Mouse (Mus musculus) neural tube, embryonic 13.5 days (tissue): ENCODE measurements at regions not wholly inside any gene's neighbourhood (a gene's known extent, or its start where the extent isn't known, plus 50 kb on each side); places are given as distances from the start of the nearest gene placed in this dataset.
A peak's percentile ranks its signal among the peaks of the same experiment; 100 is the strongest.

Source experiments
- ATAC-seq: fragments of 200-750 bp; cut with Nextera tagmentation; 2 replicates; pipeline ENCODE4 v1.8.0; 2017; ENCODE audit warnings: low read depth, mild to moderate bottlenecking, moderate TSS enrichment, moderate library complexity
- H3K27ac ChIP-seq: fragments of 300-500 bp; sonication (generic); replicated peaks from 2 replicates; pipeline ENCODE4 v1.5.1; 2015; ENCODE audit warnings: moderate library complexity, mild to moderate bottlenecking, inconsistent platforms
- H3K27me3 ChIP-seq: fragments of 300-500 bp; sonication (generic); 2 replicates; pipeline ENCODE4 v1.6.1; 2015; ENCODE audit warnings: mild to moderate bottlenecking, inconsistent platforms
- H3K36me3 ChIP-seq: fragments of 300-500 bp; sonication (generic); 2 replicates; pipeline ENCODE4 v1.6.1; 2015; ENCODE audit warnings: mild to moderate bottlenecking, inconsistent platforms
- H3K4me1 ChIP-seq: fragments of 300-500 bp; sonication (generic); replicated peaks from 2 replicates; pipeline ENCODE4 v1.6.1; 2015; ENCODE audit warnings: inconsistent platforms
- H3K4me2 ChIP-seq: fragments of 300-500 bp; sonication (generic); 2 replicates; pipeline ENCODE4 v1.6.1; 2015; ENCODE audit warnings: inconsistent platforms, mild to moderate bottlenecking, moderate library complexity
- H3K4me3 ChIP-seq: fragments of 300-500 bp; sonication (generic); 2 replicates; pipeline ENCODE4 v1.5.1; 2015; ENCODE audit warnings: mild to moderate bottlenecking, inconsistent platforms
- H3K9ac ChIP-seq: fragments of 300-500 bp; sonication (generic); 2 replicates; pipeline ENCODE4 v1.6.1; 2015; ENCODE audit warnings: moderate library complexity, mild to moderate bottlenecking, inconsistent platforms
- H3K9me3 ChIP-seq: fragments of 300-500 bp; sonication (generic); 2 replicates; pipeline ENCODE4 v1.6.1; 2016; ENCODE audit warnings: inconsistent platforms
- WGBS: fragments of 180-500 bp; shearing (Covaris S2); methylation state at CpG from one replicate; pipeline ENCODE4 v1.1.7; 2015; 5-methylcytosine and 5-hydroxymethylcytosine counted together

DNA sequence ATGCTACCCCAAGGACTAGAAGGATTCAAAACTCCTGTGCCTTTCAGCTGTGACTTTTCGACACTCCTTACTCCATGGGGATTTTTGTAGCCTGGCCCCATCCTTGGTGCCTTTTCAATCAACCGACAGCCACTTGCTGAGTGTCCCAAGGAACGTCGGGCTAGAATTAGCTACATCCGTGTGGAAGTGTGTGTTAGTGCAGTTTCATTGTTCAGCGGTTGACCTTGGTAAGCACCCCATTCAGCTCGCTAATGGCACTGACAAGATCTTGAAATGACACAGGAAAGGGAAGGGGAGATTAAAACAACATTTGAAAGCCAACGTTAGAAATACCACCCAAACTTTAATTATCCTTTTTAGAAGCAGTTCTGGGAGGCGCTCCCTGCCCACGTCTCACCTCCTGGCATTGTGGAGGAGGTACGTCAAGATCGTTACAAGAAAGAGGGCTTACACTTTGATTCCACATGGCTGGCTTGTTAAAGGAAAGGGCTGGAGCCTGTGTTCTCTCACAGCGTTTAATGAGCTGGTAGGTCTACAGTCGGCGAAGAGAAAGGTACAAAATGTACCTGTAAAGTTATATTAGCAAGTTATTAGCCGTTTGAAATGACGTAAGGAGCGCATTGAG lies 536.4 kb downstream of the Fam19a2 start:
- Histone ChIP-seq H3K4me3 (no peak overlapping the region), H3K27ac (no peak overlapping the region), H3K9me3 (no peaks in the 10 kb centered on the region), H3K4me2 (0 out of 2 replicates have a peak overlapping the region, but pooled peaks have one; percentile 11), H3K36me3 (no peaks in the 10 kb centered on the region), H3K27me3 (no peaks in the 10 kb centered on the region), H3K9ac (no peak overlapping the region), H3K4me1 (0 out of 2 replicates have a peak, but pooled peaks cover 5% of the 10 kb centered on the region)
- no peak for ATAC-seq
- WGBS, result 56% methylated on average over 18 of the region's 18 CpGs

DNA sequence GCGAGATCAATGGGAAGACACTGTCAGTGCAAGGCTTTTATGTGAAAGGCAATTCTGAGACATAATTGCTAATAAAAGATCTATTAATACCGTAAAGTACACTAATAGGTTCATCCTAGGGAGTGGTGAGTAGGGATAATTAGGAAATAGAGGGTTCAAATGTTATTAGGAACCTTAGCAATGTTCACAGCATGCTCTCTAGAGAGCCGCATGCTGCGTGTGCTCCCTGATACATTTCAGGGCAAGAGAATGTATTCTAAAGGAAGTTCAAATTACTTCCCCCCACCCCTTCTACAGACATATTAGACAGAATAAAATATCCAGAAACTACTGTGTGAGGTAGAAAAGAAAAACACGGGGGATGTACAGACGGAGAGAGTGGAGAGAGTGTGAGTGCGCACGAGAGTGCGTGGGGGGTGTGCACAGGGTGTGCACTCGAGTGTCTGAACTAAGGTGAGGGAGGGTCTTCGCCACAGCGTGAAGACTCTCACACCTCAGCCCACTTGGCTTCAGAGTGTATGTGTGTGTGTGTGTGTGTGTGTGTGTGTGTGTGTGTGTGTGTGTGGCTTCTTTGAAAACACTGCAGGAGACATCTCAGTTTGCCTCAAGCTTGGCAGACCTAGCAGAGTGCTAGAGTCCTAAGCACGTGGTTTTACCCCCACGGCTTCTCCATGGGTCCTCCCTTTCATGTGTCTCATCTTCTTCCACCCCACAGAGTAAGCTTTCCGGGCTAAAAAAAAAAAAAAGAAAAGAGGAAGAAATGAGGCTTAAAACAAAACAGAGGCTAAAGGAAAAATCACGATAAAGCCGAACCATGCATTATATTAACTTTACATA lies 537.1 kb downstream of the Fam19a2 start:
- no peak for ATAC-seq
- Histone ChIP-seq H3K36me3 (no peaks in the 10 kb centered on the region), H3K9ac (no peak overlapping the region), H3K27me3 (no peaks in the 10 kb centered on the region), H3K4me2 (0 out of 2 replicates have a peak overlapping the region, but pooled peaks have one; percentile 11), H3K4me1 (0 out of 2 replicates have a peak, but pooled peaks cover 5% of the 10 kb centered on the region), H3K9me3 (no peaks in the 10 kb centered on the region), H3K4me3 (no peak overlapping the region), H3K27ac (no peak overlapping the region)
- WGBS, result 73% methylated on average over 17 of the region's 17 CpGs

DNA sequence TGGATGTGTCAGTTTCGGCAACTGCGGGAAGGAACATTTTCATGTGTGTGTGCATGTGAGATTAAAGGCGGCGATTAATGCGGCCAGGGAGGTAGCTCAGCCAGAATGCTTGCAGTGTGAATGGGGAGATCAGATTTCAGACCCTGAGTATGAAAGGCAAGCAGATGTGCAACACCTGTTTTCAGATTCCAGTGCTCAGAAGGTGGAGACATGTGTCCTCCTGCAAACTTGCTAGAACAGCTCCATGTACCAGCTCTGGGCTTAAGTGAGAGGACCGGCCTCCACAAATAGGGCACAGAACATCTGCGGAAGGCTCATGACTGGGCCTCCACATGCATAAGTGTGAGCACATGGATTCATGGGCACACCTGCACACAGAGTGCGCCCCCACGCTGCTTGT lies 547.1 kb downstream of the Fam19a2 start:
- H3K36me3 ChIP-seq, result no peaks in the 10 kb centered on the region
- 81% methylated on average over 9 of the region's 9 CpGs for WGBS
- H3K27me3 ChIP-seq, result no peaks in the 10 kb centered on the region
- H3K4me2 ChIP-seq, result no peak overlapping the region
- no peak overlapping the region for H3K9ac ChIP-seq
- no peaks in the 10 kb centered on the region for H3K4me1 ChIP-seq
- H3K4me3 ChIP-seq, result no peak overlapping the region
- H3K27ac ChIP-seq, result no peak overlapping the region
- ATAC-seq, result no peak
- no peaks in the 10 kb centered on the region for H3K9me3 ChIP-seq

DNA sequence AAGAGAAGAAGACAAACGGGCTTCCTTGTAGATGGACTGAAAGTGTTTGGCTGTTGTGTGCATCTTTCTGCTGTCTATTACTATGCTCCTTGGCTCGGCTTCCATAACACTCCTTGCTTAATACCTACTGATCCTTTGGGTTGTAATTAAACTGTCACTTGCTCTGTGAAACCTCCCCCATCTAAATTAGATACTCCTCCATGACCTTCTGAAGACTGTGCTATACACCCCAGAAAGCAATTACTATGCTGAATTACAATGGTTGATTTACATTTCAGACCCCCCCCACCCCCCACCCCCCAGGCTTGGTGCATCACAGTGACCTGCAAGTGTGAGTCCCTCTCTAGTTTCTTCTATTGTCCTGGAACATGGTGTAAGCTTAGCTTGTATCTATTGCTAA lies 549.3 kb downstream of the Fam19a2 start:
- Histone ChIP-seq H3K4me2 (no peak overlapping the region), H3K9ac (no peak overlapping the region), H3K36me3 (no peaks in the 10 kb centered on the region), H3K4me1 (no peaks in the 10 kb centered on the region), H3K27me3 (no peaks in the 10 kb centered on the region), H3K9me3 (no peaks in the 10 kb centered on the region), H3K4me3 (no peak overlapping the region), H3K27ac (no peak overlapping the region)
- no peak for ATAC-seq
- 52% methylated on average over 2 of the region's 2 CpGs for WGBS

DNA sequence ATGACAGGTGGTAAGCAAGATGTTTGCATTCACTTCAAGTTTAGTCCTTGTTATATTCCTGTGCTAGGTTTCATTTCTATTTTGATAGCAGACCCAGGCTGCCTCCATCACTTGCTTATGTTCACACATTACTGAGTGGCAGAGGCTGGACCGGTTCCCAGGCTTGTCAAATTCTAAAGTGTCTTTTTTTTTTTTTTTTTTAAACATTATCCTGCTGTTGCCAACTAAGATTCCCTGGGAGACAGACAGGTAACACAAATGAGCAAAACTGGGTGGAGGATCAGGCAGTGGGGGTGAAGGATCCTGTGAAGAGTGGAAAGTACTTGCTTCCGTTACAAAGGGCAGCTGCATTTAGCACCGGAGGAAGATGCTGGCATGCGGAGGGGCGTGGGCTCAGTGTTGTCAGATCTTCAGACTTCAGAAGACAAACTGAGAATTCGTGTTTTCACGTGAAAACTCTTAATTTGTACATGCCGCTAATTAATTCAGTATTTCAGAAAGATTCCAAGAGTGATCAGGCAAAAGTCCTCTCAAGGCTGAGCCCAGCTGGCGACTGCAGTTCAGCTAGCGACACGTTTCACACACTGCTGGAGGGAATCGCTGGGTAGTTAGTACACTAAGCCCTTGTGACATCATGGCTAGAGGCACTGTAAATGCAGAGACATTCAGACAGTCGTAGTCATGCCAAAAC lies 576.4 kb downstream of the Fam19a2 start:
- no peak overlapping the region for H3K9ac ChIP-seq
- ATAC-seq, result no peak

DNA sequence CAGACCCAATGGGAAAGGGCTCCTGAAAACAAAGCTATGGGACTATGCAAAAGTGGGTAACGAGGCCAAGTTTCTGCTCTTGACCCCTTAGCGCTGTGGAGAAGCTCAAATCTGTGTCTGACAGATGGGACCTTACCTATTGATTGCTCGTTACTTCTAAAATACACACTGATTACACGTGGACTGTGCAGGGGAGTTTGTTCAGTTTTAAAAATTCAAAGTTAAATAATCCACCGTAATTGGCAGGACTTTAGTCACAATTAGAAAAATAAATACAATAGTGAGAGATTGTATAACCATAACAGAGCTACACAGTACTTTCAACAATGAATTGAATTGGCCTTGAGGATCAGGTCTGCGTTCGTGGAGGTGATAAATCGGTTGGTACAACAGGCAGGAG lies 578.3 kb downstream of the Fam19a2 start:
- Histone ChIP-seq H3K36me3 (no peaks in the 10 kb centered on the region), H3K9ac (no peak overlapping the region), H3K27me3 (no peaks in the 10 kb centered on the region), H3K4me1 (no peaks in the 10 kb centered on the region), H3K9me3 (no peaks in the 10 kb centered on the region), H3K27ac (no peak overlapping the region), H3K4me3 (no peak overlapping the region), H3K4me2 (no peak overlapping the region)
- 89% methylated on average over 8 of the region's 8 CpGs for WGBS
- ATAC-seq, result no peak

More for the DNA sequence above, 576.4 kb downstream of the Fam19a2 start:
- Histone ChIP-seq H3K27ac (no peak overlapping the region), H3K27me3 (no peaks in the 10 kb centered on the region), H3K4me3 (no peak overlapping the region), H3K4me1 (no peaks in the 10 kb centered on the region), H3K9me3 (no peaks in the 10 kb centered on the region), H3K4me2 (no peak overlapping the region), H3K36me3 (no peaks in the 10 kb centered on the region)
- whole genome bisulfite sequencing, result 35% methylated on average over 13 of the region's 13 CpGs

DNA sequence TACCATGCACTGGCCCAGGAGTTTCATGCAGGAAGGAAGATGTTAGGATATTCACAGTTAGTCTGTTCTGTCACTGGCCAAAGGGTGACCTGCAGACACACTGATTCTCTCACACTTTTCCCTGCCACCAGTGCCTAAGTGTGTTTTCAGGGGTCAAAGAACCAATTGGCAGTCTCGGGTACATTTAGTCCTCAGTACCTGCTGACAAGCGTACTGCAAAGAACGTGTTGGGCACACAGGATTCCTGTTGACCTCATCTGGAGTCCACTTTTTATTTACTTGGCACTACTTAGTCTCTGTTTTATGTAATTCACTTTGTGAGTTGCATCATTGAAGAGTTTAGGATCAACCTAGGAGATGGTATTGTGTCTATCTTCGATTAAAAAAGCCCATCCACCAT lies 579.8 kb downstream of the Fam19a2 start:
- no peaks in the 10 kb centered on the region for H3K27me3 ChIP-seq
- H3K4me3 ChIP-seq, result no peak overlapping the region
- ATAC-seq, result no peak
- H3K4me2 ChIP-seq, result no peak overlapping the region
- H3K9ac ChIP-seq, result no peak overlapping the region
- no peaks in the 10 kb centered on the region for H3K36me3 ChIP-seq
- no peaks in the 10 kb centered on the region for H3K9me3 ChIP-seq
- H3K27ac ChIP-seq, result no peak overlapping the region
- H3K4me1 ChIP-seq, result no peaks in the 10 kb centered on the region
- 89% methylated on average over 4 of the region's 4 CpGs for WGBS

DNA sequence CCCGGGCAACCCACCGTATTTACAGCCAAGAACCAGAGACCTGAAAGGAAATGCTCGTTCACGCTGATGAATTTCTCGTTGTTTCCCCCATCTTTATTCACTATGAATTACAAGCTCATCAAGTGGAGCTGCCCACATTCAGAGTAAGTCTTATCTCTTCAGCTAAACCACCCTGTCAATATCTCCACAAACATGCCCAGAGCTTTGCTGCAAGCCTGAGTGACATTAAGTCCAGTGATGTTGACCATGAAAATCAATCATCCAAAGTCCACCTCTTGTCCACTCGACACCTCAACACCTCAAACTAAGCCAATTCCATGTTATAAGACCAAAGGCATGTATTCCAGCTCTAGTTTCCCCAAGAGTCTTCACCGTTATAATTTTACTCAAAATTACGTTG lies 582.8 kb downstream of the Fam19a2 start:
- H3K4me2 ChIP-seq, result no peak overlapping the region
- no peaks in the 10 kb centered on the region for H3K36me3 ChIP-seq
- no peak overlapping the region for H3K9ac ChIP-seq
- no peak overlapping the region for H3K27ac ChIP-seq
- WGBS, result 86% methylated on average over 8 of the region's 8 CpGs
- H3K9me3 ChIP-seq, result no peaks in the 10 kb centered on the region
- H3K4me1 ChIP-seq, result no peaks in the 10 kb centered on the region
- no peaks in the 10 kb centered on the region for H3K27me3 ChIP-seq
- no peak for ATAC-seq
- H3K4me3 ChIP-seq, result no peak overlapping the region

DNA sequence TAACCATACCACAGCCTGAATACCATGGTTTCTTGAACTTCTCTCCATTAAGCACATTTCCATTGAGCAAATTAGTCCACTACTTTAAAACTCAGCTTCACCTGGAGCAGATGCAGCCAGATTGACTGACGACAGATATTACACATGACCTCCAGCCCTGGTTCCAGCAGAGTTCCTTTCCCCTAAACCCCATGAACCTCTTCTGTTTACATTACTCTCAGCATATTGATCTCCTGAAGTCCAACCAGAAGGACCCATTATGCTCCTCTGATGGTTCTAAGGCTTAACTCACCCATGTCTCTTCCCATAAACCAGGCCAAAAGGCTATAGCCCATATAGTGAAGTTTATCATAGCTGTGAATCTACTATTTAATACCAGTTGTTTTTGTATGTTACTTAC lies 584.8 kb downstream of the Fam19a2 start:
- 87% methylated on average over 1 of the region's 1 CpGs for WGBS
- Histone ChIP-seq H3K9ac (no peak overlapping the region), H3K4me2 (no peak overlapping the region), H3K27ac (no peak overlapping the region), H3K9me3 (no peaks in the 10 kb centered on the region), H3K4me1 (no peaks in the 10 kb centered on the region), H3K27me3 (no peaks in the 10 kb centered on the region), H3K4me3 (no peak overlapping the region), H3K36me3 (no peaks in the 10 kb centered on the region)
- ATAC-seq, result no peak

DNA sequence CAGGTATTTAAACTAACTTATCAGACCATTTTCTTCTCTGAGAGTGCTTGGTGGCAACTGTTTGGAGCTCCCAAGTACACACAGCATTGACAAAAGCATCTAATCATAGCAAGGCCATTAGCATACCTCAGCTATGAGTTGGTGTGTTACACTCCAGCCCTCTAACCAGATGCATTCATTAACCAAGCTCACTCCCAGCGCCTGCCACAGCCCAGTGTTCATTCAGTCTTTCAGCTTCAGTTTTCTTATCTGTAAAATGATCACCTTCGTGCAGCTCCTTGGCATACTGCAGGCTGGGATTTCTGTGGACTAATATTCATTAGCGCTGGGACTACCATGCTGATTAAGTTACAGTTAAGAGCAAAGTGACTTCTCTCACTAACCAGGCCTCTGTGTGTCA lies 611.7 kb downstream of the Fam19a2 start:
- ATAC-seq, result no peak
- Histone ChIP-seq H3K9me3 (no peaks in the 10 kb centered on the region), H3K4me2 (no peak overlapping the region), H3K36me3 (no peaks in the 10 kb centered on the region), H3K9ac (no peak overlapping the region), H3K4me3 (no peak overlapping the region), H3K4me1 (peaks cover 8% of the 10 kb centered on the region; the same call in 1 of the 2 replicates), H3K27me3 (no peaks in the 10 kb centered on the region), H3K27ac (no peak overlapping the region)
- 59% methylated on average over 3 of the region's 3 CpGs for WGBS

DNA sequence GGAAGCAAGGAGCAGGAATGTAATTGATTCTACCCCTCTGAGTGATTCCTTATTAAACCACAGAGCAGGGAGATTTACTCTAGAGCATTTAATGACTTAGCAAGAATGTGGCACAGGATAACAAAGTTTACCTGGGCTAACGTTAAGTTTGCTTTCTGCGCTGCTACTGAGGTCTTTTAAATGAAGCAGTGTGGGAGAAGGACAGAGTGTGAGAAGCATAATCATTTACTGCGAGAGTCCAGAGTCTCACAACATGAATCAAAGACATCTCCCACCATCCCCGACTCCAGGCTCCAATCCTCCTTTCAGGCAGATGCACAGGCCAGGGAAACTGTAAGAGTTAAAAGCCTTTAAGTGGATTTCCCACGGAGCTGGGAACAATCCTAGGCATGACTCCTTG lies 612.1 kb downstream of the Fam19a2 start:
- Histone ChIP-seq H3K27me3 (no peaks in the 10 kb centered on the region), H3K36me3 (no peaks in the 10 kb centered on the region), H3K4me3 (no peak overlapping the region), H3K27ac (no peak overlapping the region), H3K9ac (no peak overlapping the region), H3K9me3 (no peaks in the 10 kb centered on the region), H3K4me1 (peaks cover 8% of the 10 kb centered on the region; the same call in 1 of the 2 replicates), H3K4me2 (no peak overlapping the region)
- 60% methylated on average over 5 of the region's 5 CpGs for WGBS
- ATAC-seq, result no peak

DNA sequence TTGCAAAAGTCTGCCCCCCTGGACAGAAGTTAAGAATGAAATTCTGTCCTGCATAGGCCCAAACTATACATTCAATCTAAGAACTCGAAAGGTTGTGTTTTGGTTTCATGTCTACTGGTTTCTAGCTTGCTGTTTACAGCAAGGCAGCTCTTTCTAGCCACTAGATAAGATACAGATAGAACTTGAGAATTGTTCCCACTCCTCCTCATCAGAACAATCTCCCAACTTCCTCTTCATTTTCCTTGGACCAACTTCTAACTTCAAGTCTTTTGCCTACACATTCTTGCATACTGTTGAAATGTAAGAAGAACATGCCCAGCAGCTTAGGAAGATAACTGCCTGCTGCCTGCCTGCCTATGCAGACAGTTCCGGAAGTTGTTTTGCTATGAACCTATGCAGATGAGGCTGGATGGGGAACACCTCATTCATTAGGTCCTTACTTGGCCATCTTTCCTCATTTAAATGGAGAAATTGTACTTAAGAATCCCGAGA lies 624.9 kb downstream of the Fam19a2 start:
- WGBS, result 79% methylated on average over 3 of the region's 3 CpGs
- ATAC-seq, result no peak
- H3K36me3 ChIP-seq, result no peaks in the 10 kb centered on the region
- H3K4me1 ChIP-seq, result no peaks in the 10 kb centered on the region
- H3K27ac ChIP-seq, result no peak overlapping the region
- no peak overlapping the region for H3K9ac ChIP-seq
- H3K27me3 ChIP-seq, result no peaks in the 10 kb centered on the region
- H3K4me3 ChIP-seq, result no peak overlapping the region
- no peaks in the 10 kb centered on the region; the same call in 1 of the 2 replicates for H3K9me3 ChIP-seq
- no peak overlapping the region for H3K4me2 ChIP-seq
